Mouse (Mus musculus) ES-E14 (cell line): ENCODE results near the gene Nbr1. TPM values are rescaled to one million over a fixed set of nuclear protein-coding genes. Genes with fewer than 3 reads are reported as not detected.

ENCODE experiments used
- DNase-seq: peaks from one replicate; pipeline ENCODE4 v3.0.0-alpha.2; 2013; ENCODE audit warnings: low read depth, low spot score
- H3K27ac ChIP-seq: 2 replicates; pipeline ENCODE4 v1.5.1; 2012; ENCODE audit warnings: low read depth, mild to moderate bottlenecking, low read length, moderate library complexity, mixed read lengths; ENCODE audit not compliant: poor library complexity, insufficient read depth, severe bottlenecking
- H3K36me3 ChIP-seq: 2 replicates; pipeline ENCODE4 v1.6.1; 2012; ENCODE audit warnings: mild to moderate bottlenecking, low read length, moderate library complexity, mixed read lengths; ENCODE audit not compliant: control insufficient read depth, poor library complexity, insufficient read depth, severe bottlenecking
- H3K4me1 ChIP-seq, 2 experiments: fragments of 150-350 bp in 1 of 2; sonication (generic) in 1 of 2; 2 replicates each; pipeline ENCODE4 v1.6.1; 2012; ENCODE audit warnings: low read length in 2 of 2, mild to moderate bottlenecking in 1 of 2, mixed read lengths in 1 of 2; ENCODE audit not compliant: control insufficient read depth in 2 of 2, insufficient read depth in 2 of 2, poor library complexity in 1 of 2
- H3K4me3 ChIP-seq, 2 experiments: fragments of 150-350 bp in 1 of 2; sonication (generic) in 1 of 2; 2 replicates each; pipeline ENCODE4 v1.5.1; 2012; ENCODE audit warnings: low read length in 2 of 2, low read depth in 1 of 2, mild to moderate bottlenecking in 1 of 2, mixed read lengths in 1 of 2; ENCODE audit not compliant: insufficient read depth in 1 of 2, poor library complexity in 1 of 2, severe bottlenecking in 1 of 2
- H3K9ac ChIP-seq: 2 replicates; pipeline ENCODE4 v1.6.1; 2012; ENCODE audit warnings: low read depth, mild to moderate bottlenecking, low read length, mixed read lengths; ENCODE audit not compliant: poor library complexity, insufficient read depth, severe bottlenecking
- H3K9me3 ChIP-seq: fragments of 150-350 bp; sonication (generic); 2 replicates; pipeline ENCODE4 v1.6.1; 2012; ENCODE audit warnings: low read depth, mild to moderate bottlenecking, low read length; ENCODE audit not compliant: control insufficient read depth, insufficient read depth
- CHD2 ChIP-seq: IDR thresholded peaks from 2 replicates; pipeline ENCODE4 v1.6.1; 2014; ENCODE audit warnings: mild to moderate bottlenecking, low read depth, low read length, inconsistent platforms
- HCFC1 ChIP-seq: IDR thresholded peaks from 2 replicates; pipeline ENCODE4 v1.6.1; 2012; ENCODE audit warnings: low read length, inconsistent platforms, borderline replicate concordance; ENCODE audit not compliant: insufficient read depth
- MAFK ChIP-seq: IDR thresholded peaks from 2 replicates; pipeline ENCODE4 v1.6.1; 2014; ENCODE audit warnings: mild to moderate bottlenecking, low read depth, low read length, inconsistent platforms; ENCODE audit not compliant: insufficient read depth
- ZC3H11A ChIP-seq: IDR thresholded peaks from 2 replicates; pipeline ENCODE4 v1.6.1; 2012; ENCODE audit warnings: low read depth, mild to moderate bottlenecking, inconsistent platforms, low read length, borderline replicate concordance
- ZNF384 ChIP-seq: IDR thresholded peaks from 2 replicates; pipeline ENCODE4 v1.6.1; 2012; ENCODE audit warnings: low read depth, low read length, inconsistent platforms
- in situ Hi-C, 2 experiments: fragments of 600-800 bp; cut with MboI; formaldehyde crosslinking; loops; one replicate each; pipeline ENCODE4 v1.15.1; 2025; ENCODE audit warnings: low sequenced_read_pairs in 2 of 2, inconsistent platforms in 1 of 2; ENCODE audit not compliant: unreplicated experiment in 2 of 2
- total RNA-seq: library from RNA; depleted of rRNA; stranded (reverse); fragments of 300-350 nt; gene quantifications from 2 replicates; pipeline ENCODE4 v1.2.3, GENCODE M21; 2012

The Nbr1 gene
- total RNA-seq, 1 experiment: 101 TPM

DNA sequence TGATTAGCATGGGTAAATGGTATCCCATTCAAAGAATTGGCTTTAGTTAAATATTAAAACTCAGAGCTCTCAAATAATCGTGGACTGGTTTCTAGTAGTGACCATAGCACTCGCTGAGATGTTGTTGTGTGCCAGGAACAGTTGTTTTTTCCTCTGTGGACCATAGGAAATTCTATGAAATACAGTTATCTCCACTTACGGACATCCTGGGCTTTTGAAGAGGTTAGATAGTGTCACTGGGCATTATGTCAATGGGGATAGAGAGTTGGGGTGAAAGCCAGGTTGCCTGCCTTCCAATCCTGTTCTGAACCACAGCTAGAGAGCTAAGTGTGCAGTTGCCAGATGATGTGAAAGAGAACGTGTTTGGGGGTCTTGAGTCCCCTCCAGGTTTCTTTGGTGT, 33.9 kb downstream of the Nbr1 start:
- H3K36me3 ChIP-seq: peaks cover 7% of the 10 kb centered on the region; the same call in 1 of the 2 replicates
- H3K4me3 ChIP-seq: no peak overlapping the region
- peaks cover 7 to 14% of the 10 kb centered on the region in 2 experiments for H3K4me1 ChIP-seq
- in situ Hi-C loops: no loop called here
- TF ChIP-seq ZC3H11A (no peak), ZNF384 (no peak), CHD2 (no peak), MAFK (no peak), HCFC1 (no peak)
- H3K9ac ChIP-seq: no peak overlapping the region
- no peaks in the 10 kb centered on the region for H3K9me3 ChIP-seq
- no peak overlapping the region for H3K27ac ChIP-seq
- DNase-seq: no peak

DNA sequence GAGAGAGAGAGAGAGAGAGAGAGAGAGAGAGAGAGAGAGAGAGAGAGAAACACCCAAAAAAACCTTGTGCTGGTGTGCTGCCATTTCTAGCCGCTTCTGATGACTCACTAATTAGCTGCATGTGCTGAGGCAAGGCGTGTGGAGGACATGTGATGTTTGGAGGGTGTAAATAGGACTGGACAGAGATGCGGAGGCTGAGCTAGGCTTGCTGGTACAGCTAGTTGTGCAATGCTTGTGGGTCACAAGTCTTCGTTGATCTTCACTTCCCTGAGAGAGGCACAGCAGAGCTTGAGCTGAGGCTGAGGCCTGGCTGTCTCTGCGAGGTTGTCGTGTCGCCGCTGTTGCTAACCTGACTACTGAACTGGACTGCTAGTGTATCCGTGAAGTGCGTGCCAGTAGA, 35.7 kb downstream of the Nbr1 start:
- no peak overlapping the region for H3K27ac ChIP-seq
- peaks cover 8 to 18% of the 10 kb centered on the region in 2 experiments for H3K4me1 ChIP-seq
- peaks cover 7% of the 10 kb centered on the region; the same call in 1 of the 2 replicates for H3K36me3 ChIP-seq
- no peak overlapping the region for H3K9ac ChIP-seq
- no peak overlapping the region for H3K4me3 ChIP-seq
- no peaks in the 10 kb centered on the region for H3K9me3 ChIP-seq
- in situ Hi-C loops: no loop called here
- no peak for TF ChIP-seq MAFK
- no peak for TF ChIP-seq HCFC1
- TF ChIP-seq ZC3H11A: no peak
- TF ChIP-seq CHD2: no peak
- no peak for TF ChIP-seq ZNF384
- no peak for DNase-seq

DNA sequence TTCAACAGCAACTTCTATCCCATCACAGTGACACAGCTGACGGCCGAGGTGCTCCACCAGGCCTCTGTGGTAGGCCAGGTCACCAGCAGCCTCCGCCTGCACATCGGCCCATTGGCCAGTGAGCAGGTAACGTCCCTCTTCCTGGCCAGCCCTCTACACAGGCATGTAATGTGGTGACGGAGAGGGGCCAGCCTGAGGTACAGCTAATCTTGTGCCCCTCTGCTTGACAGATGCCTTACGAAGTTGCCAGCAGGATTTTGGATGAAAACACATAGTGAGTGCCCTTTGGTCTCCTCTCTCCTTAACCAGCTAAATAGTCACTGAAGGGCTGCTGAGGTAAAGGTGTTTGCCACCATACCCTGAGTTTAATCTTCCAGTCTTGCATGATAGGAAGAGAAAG, 36.9 kb downstream of the Nbr1 start:
- peaks cover 8 to 20% of the 10 kb centered on the region in 2 experiments for H3K4me1 ChIP-seq
- H3K9me3 ChIP-seq: no peaks in the 10 kb centered on the region
- peaks cover 7% of the 10 kb centered on the region; the same call in 1 of the 2 replicates for H3K36me3 ChIP-seq
- H3K27ac ChIP-seq: no peak overlapping the region
- no peak for DNase-seq
- in situ Hi-C loops: no loop called here
- no peak overlapping the region for H3K4me3 ChIP-seq
- TF ChIP-seq ZC3H11A (no peak), MAFK (no peak), HCFC1 (no peak), CHD2 (no peak), ZNF384 (no peak)
- H3K9ac ChIP-seq: no peak overlapping the region

DNA sequence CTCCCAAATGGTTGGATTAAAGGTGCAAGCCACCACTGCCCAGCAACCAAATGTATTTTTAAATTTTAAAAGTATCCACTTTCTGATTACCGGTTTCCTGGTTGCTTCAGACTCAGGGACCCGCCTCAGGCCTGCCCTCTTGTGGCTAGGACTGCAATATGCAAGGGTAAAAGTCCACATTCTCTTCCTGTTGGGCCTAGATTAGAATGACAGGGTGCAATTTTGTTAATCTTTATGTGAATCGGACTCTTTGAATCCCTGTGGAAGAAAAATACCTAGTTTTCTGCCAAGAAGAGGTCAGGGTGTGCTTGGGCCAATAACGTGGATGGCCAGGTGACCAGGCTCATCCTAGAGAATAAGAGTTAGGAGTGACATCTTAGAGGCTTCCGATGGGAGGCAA, 37.5 kb downstream of the Nbr1 start:
- Histone ChIP-seq H3K36me3 (peaks cover 7% of the 10 kb centered on the region; the same call in 1 of the 2 replicates), H3K4me1 (peaks cover 8 to 22% of the 10 kb centered on the region in 2 experiments), H3K27ac (no peak overlapping the region; the same call in 1 of the 2 replicates), H3K4me3 (no peak overlapping the region), H3K9ac (no peak overlapping the region), H3K9me3 (no peaks in the 10 kb centered on the region)
- no peak for TF ChIP-seq CHD2
- TF ChIP-seq ZNF384: no peak
- no peak for TF ChIP-seq MAFK
- no peak for TF ChIP-seq HCFC1
- no peak for TF ChIP-seq ZC3H11A
- DNase-seq: peak; percentile 69
- in situ Hi-C loops: no loop called here

DNA sequence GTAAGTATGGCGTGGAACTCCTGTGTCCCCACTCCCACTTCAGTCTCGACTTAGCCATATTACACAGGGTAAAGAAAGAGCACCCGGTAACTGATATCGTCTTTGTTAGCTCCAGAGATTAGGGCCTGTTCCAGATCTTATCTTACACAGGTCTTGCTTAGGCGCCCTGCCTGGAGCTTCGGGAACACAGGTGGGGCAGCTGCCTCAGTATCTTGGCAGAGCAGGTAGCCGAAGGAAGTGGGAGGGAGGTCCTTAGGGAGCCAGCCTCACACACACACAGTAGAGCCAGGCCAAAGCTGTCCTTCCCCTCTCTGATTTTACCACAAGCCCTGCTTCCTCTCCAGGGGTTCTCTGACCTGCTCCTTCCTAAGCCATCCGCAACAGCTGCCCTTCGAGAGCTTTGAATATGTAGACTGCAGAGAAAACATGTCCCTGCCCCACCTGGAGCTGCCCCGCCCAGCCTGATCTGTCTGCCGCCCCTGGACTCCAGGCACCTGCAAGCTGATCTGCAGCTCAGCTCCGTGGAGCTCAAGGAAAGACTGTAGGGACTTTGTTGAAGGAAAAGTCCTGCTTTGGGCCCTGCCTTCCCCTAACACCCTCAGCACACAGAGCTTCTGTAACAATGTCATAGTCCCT, 38.2 kb downstream of the Nbr1 start:
- peak overlapping the region; percentile 27; the same call in 1 of the 2 replicates for H3K27ac ChIP-seq
- H3K4me3 ChIP-seq: peak overlapping the region; percentile 4 to 6; a peak in 2 of 4 replicates
- peak overlapping the region; percentile 24; the same call in 1 of the 2 replicates for H3K9ac ChIP-seq
- H3K4me1 ChIP-seq: peaks cover 8 to 22% of the 10 kb centered on the region in 2 experiments
- H3K36me3 ChIP-seq: peaks cover 7% of the 10 kb centered on the region; the same call in 1 of the 2 replicates
- DNase-seq: no peak
- no peaks in the 10 kb centered on the region for H3K9me3 ChIP-seq
- TF ChIP-seq MAFK: no peak
- in situ Hi-C loops: no loop called here
